Mouse (Mus musculus) heart, embryonic 12.5 days (tissue): ENCODE measurements around the gene Pnmal1. TPM values are rescaled to one million over a fixed set of nuclear protein-coding genes. Genes with fewer than 3 reads are reported as not detected.

Experiments
- ATAC-seq: fragments of 200-750 bp; cut with Nextera tagmentation; 2 replicates; pipeline ENCODE4 v1.8.0; 2017; ENCODE audit warnings: moderate TSS enrichment, moderate library complexity; ENCODE audit not compliant: insufficient number of reproducible peaks, low FRiP score
- H3K27ac ChIP-seq: fragments of 300-500 bp; sonication (generic); 2 replicates; pipeline ENCODE4 v1.5.1; 2016; ENCODE audit warnings: mild to moderate bottlenecking, moderate library complexity; ENCODE audit not compliant: poor library complexity, severe bottlenecking
- H3K27me3 ChIP-seq: fragments of 300-500 bp; sonication (generic); replicated peaks from 2 replicates; pipeline ENCODE4 v1.6.1; 2016; ENCODE audit warnings: mild to moderate bottlenecking, moderate library complexity
- H3K36me3 ChIP-seq: fragments of 300-500 bp; sonication (generic); 2 replicates; pipeline ENCODE4 v1.6.1; 2016; ENCODE audit warnings: mild to moderate bottlenecking, moderate library complexity
- H3K4me1 ChIP-seq: fragments of 300-500 bp; sonication (generic); replicated peaks from 2 replicates; pipeline ENCODE4 v1.6.1; 2016; ENCODE audit warnings: mild to moderate bottlenecking
- H3K4me2 ChIP-seq: fragments of 300-500 bp; sonication (generic); 2 replicates; pipeline ENCODE4 v1.6.1; 2016; ENCODE audit warnings: mild to moderate bottlenecking, moderate library complexity
- H3K4me3 ChIP-seq: fragments of 300-500 bp; sonication (generic); 2 replicates; pipeline ENCODE4 v1.5.1; 2016; ENCODE audit warnings: mild to moderate bottlenecking
- H3K9ac ChIP-seq: fragments of 300-500 bp; sonication (generic); 2 replicates; pipeline ENCODE4 v1.6.1; 2016; ENCODE audit warnings: mild to moderate bottlenecking, moderate library complexity
- H3K9me3 ChIP-seq: fragments of 300-500 bp; sonication (generic); replicated peaks from 2 replicates; pipeline ENCODE4 v1.6.1; 2016; ENCODE audit warnings: mild to moderate bottlenecking, moderate library complexity
- WGBS: fragments of 180-500 bp; shearing (Covaris S2); methylation state at CpG from one replicate; pipeline ENCODE4 v1.1.7; 2016; 5-methylcytosine and 5-hydroxymethylcytosine counted together
- polyA plus RNA-seq: library from polyadenylated mRNA; unstranded; fragments of >200 nt; fragmentation: Nextera tagmentation; extraction: Ambion mirVana; gene quantifications from 2 replicates; pipeline ENCODE4 v1.2.1, GENCODE M21; 2016

Pnmal1 gene
- polyA plus RNA-seq, 1 experiment from 2014 or later = 0.28 TPM

- Histone ChIP-seq H3K9ac (no peak overlapping the region), H3K4me1 (peaks cover 55% of the 10 kb centered on the region), H3K27ac (no peak overlapping the region), H3K27me3 (0 out of 2 replicates have a peak, but pooled peaks cover 2% of the 10 kb centered on the region), H3K4me3 (no peak overlapping the region), H3K4me2 (no peak overlapping the region), H3K9me3 (no peaks in the 10 kb centered on the region), H3K36me3 (peaks cover 65% of the 10 kb centered on the region)
- no peak for ATAC-seq
- 75% methylated on average over 9 of the region's 9 CpGs for WGBS
These were observed 41.5 kb upstream of the Pnmal1 start for GRCm38 (mm10) chr7:16918014-16918413.

DNA sequence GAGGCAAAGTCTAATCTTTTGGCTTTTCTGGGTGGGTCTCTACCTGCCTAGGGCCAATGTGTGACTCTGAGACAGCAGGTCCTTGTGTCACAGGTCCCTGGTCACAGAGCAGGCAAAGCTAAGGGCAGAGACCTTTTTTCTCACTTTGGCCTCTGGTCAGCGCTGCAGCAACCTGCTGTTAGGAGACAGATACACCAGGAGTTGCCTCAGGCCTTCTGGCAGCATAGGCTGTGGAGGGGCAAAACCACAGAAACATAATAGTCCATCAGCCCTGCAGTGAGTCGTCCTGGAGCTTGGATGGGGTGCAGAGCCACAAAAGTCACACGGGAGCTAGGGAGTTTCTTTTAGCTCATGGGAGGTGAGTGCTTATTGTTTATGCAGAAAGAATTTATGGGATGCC is 40.8 kb upstream of the Pnmal1 start:
- Histone ChIP-seq H3K4me2 (no peak overlapping the region), H3K4me3 (no peak overlapping the region), H3K36me3 (peaks cover 62% of the 10 kb centered on the region), H3K4me1 (peaks cover 56% of the 10 kb centered on the region), H3K27ac (no peak overlapping the region), H3K9ac (no peak overlapping the region), H3K27me3 (no peaks in the 10 kb centered on the region), H3K9me3 (no peaks in the 10 kb centered on the region)
- ATAC-seq = no peak
- WGBS = 80% methylated on average over 3 of the region's 3 CpGs

DNA sequence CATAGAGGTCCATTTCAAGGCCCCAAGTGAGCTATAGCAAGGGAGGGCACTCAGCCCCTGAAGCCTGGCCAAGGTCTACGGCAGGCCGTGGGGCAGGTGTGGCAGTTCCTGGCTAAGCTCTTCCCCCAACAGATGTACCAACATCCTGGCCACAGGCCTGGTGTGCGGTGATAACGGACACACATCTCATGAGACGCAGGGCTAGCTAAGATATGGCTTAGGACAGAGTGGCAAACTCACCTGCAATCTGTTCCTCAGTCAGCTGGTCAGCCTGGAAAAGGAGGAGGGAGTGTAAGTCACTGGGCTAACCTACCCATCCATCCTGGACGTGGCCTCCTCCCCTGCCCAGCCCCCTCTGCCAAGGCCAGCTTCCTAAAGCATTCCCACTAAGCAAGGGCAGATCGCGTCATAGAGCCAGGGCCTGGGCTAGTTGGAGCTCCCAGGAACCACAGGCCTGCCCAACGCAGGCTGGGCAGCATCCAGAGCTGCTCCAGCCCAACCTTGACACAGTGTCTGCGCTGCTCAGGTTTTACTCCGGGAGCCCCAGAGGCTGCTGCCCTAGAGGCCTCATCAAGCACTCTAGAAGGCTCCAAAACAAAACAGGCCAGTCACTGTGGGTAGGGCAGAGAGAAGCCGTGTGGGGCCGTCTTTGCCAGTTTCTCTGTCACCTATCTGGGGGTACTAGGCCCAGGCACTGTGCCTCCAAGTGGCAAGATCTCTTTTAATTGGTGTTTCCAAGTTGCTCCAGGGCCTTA is 39.9 kb upstream of the Pnmal1 start:
- peaks cover 57% of the 10 kb centered on the region for H3K36me3 ChIP-seq
- no peak for ATAC-seq
- no peaks in the 10 kb centered on the region for H3K27me3 ChIP-seq
- 76% methylated on average over 13 of the region's 13 CpGs for WGBS
- peak overlapping the region; percentile 32; the same call in 1 of the 2 replicates for H3K9ac ChIP-seq
- H3K27ac ChIP-seq = 0 out of 2 replicates have a peak overlapping the region, but pooled peaks have one; percentile 2
- no peak overlapping the region for H3K4me3 ChIP-seq
- no peaks in the 10 kb centered on the region for H3K9me3 ChIP-seq
- peaks cover 56% of the 10 kb centered on the region for H3K4me1 ChIP-seq
- H3K4me2 ChIP-seq = no peak overlapping the region

DNA sequence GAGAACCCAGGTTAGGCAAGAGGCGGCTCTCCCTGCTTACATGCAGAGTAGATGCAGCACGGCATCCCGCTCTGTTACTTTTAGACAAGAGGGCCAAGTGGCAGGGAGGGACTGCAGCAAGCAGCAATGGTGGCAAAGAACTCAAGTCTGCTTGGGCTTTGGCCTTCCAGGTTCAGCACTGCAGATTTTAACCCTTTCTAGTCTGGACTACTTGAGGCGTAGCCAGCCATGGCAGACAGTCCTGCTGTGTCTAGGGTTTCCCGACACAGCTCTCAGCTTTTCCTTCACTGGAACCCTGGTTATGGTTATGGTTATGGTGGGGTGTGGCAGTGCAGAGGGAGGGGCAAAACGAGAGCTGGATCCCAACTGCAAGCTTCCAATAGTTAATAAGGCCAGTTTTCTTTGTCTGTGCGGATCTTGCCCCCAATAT is 39.3 kb upstream of the Pnmal1 start:
- no peak for ATAC-seq
- Histone ChIP-seq H3K27me3 (no peaks in the 10 kb centered on the region), H3K9me3 (no peaks in the 10 kb centered on the region), H3K4me2 (no peak overlapping the region), H3K27ac (no peak overlapping the region), H3K4me3 (no peak overlapping the region), H3K9ac (peak overlapping the region; percentile 32; the same call in 1 of the 2 replicates), H3K4me1 (peaks cover 56% of the 10 kb centered on the region), H3K36me3 (peaks cover 51% of the 10 kb centered on the region)
- 87% methylated on average over 7 of the region's 7 CpGs for WGBS

- H3K36me3 ChIP-seq = peaks cover 43% of the 10 kb centered on the region
- ATAC-seq = no peak
- 61% methylated on average over 21 of the region's 21 CpGs for WGBS
- H3K4me3 ChIP-seq = peak overlapping the region; percentile 82
- peaks cover 50% of the 10 kb centered on the region for H3K4me1 ChIP-seq
- no peaks in the 10 kb centered on the region for H3K9me3 ChIP-seq
- H3K27me3 ChIP-seq = no peaks in the 10 kb centered on the region
- peak overlapping the region; percentile 97 for H3K4me2 ChIP-seq
- peak overlapping the region; percentile 91 for H3K9ac ChIP-seq
- H3K27ac ChIP-seq = peak overlapping the region; percentile 24
These were observed 38.4 kb upstream of the Pnmal1 start for GRCm38 (mm10) chr7:16920818-16921791.

GRCm38 (mm10) chr7:16921881-16922335 is 37.6 kb upstream of the Pnmal1 start:
- peaks cover 35% of the 10 kb centered on the region for H3K36me3 ChIP-seq
- H3K4me1 ChIP-seq = peaks cover 42% of the 10 kb centered on the region
- peak overlapping the region; percentile 24 for H3K27ac ChIP-seq
- H3K4me2 ChIP-seq = peak overlapping the region; percentile 97
- no peak for ATAC-seq
- H3K9ac ChIP-seq = peak overlapping the region; percentile 91
- WGBS = 40% methylated on average over 6 of the region's 6 CpGs
- H3K4me3 ChIP-seq = peak overlapping the region; percentile 82
- no peaks in the 10 kb centered on the region for H3K27me3 ChIP-seq
- H3K9me3 ChIP-seq = no peaks in the 10 kb centered on the region

DNA sequence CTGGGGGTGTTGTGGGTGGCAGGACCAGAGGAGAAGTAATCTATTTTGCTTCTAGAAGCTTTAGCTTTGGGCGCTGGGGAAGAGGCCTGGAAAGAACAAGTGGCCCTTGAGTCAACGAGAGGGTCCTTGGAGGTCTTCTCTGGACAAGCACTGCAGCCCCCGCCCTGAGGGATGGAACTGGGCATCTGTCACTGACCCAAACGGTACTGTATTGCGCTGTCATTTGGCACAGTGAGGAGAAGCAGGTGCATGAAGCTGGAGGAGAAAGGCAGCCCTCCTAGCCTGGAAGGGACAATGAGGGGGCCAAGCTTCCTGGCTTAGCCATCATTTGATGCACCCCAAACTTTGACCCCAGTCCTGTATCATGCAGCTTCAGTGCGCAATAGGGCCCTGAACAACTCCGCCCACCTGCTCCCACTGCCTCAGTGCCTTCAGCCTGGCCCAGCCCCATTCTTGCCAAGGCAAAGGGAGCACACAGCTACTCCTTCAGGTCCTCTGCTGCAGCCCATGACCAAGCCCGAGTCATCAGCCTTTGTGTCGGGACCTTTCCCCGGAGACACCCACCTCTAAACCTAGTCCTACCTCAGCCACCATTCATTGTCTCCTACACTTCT is 37.0 kb upstream of the Pnmal1 start:
- no peak for ATAC-seq
- WGBS = 51% methylated on average over 10 of the region's 10 CpGs
- Histone ChIP-seq H3K27me3 (no peaks in the 10 kb centered on the region), H3K9ac (peak overlapping the region; percentile 91), H3K4me2 (peak overlapping the region; percentile 97), H3K36me3 (peaks cover 29% of the 10 kb centered on the region), H3K4me3 (peak overlapping the region; percentile 82), H3K9me3 (no peaks in the 10 kb centered on the region), H3K27ac (no peak overlapping the region), H3K4me1 (peaks cover 40% of the 10 kb centered on the region)

- peaks cover 40% of the 10 kb centered on the region for H3K4me1 ChIP-seq
- H3K36me3 ChIP-seq = peaks cover 20% of the 10 kb centered on the region
- H3K4me2 ChIP-seq = peak overlapping the region; percentile 97
- no peaks in the 10 kb centered on the region for H3K9me3 ChIP-seq
- ATAC-seq = no peak
- H3K4me3 ChIP-seq = peak overlapping the region; percentile 82
- H3K27ac ChIP-seq = peak overlapping the region; percentile 92
- peak overlapping the region; percentile 91 for H3K9ac ChIP-seq
- WGBS = under 1% methylated on average over 42 of the region's 57 CpGs
- no peaks in the 10 kb centered on the region for H3K27me3 ChIP-seq
These were observed 36.0 kb upstream of the Pnmal1 start for GRCm38 (mm10) chr7:16923283-16924036.

- H3K9me3 ChIP-seq = no peaks in the 10 kb centered on the region
- H3K36me3 ChIP-seq = peaks cover 12% of the 10 kb centered on the region
- peak within 1 kb of the TSS; percentile 97 for H3K4me2 ChIP-seq
- peak within 1 kb of the TSS; percentile 92 for H3K27ac ChIP-seq
- peak within 1 kb of the TSS; percentile 91 for H3K9ac ChIP-seq
- H3K4me3 ChIP-seq = peak within 1 kb of the TSS; percentile 82
- 1% methylated on average over 64 of the region's 64 CpGs for WGBS
- peak; percentile 93 for ATAC-seq
- peaks cover 37% of the 10 kb centered on the region for H3K4me1 ChIP-seq
- no peaks in the 10 kb centered on the region for H3K27me3 ChIP-seq
These were observed 35.2 kb upstream of the Pnmal1 start, which contains the start of gene Calm3 for GRCm38 (mm10) chr7:16924037-16924834. TSS of gene Calm3 (minus strand) at chr7:16924114.
